Mouse (Mus musculus): Measurements from ENCODE around the gene Glra1. TPM values are rescaled to one million over a fixed set of nuclear protein-coding genes. Genes with fewer than 3 reads are reported as not detected.

Gene Glra1
- polyA plus RNA-seq, 1 experiment from 2014 or later, result 2.5 TPM

DNA sequence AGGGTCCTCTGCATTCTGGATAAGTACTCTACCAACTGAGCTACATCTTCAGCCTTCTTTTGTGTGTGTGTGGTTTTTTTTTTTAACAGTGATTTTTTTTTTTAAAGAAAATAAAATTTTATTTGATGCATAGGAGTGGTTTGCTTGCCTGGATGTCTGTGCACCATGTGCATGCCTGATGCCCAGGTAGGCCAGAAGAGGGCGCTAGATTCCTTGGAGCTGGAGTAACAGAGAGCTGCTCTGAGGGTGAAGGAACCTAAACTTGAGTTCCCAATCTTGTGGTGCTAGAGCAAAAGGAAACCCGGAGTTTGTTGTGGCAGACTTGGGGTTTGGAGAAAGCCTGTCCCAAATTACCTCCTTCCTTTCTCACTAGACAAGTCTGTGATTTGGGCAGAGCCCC lies 16.8 kb downstream of the Glra1 start:
- WGBS, result 47% methylated on average over 2 of the region's 2 CpGs
- no peaks in the 10 kb centered on the region for H3K4me1 ChIP-seq (replicated peaks; ENCODE audit: control insufficient read depth, insufficient read depth, low read length)
- H3K9ac ChIP-seq, result no peak overlapping the region
- no peak overlapping the region for H3K4me2 ChIP-seq (replicated peaks)
- no peak overlapping the region for H3K4me3 ChIP-seq (replicated peaks; ENCODE audit: low read length)
- no peak overlapping the region for H3K27ac ChIP-seq
- H3K9me3 ChIP-seq (ENCODE audit: control insufficient read depth, low read length), result no peaks in the 10 kb centered on the region
- H3K27me3 ChIP-seq (ENCODE audit: control insufficient read depth, insufficient read depth, low read length), result no peaks in the 10 kb centered on the region
- ATAC-seq (ENCODE audit: low FRiP score) (no peak), DNase-seq (ENCODE audit: low spot score) (no peak)
- H3K36me3 ChIP-seq (replicated peaks; ENCODE audit: control insufficient read depth, insufficient read depth), result no peaks in the 10 kb centered on the region

GRCm38 (mm10) chr11:55589376-55590167 lies 18.4 kb downstream of the Glra1 start:
- Histone ChIP-seq H3K9ac (no peak overlapping the region), H3K4me3 (replicated peaks; ENCODE audit: low read length) (no peak overlapping the region), H3K9me3 (ENCODE audit: control insufficient read depth, low read length) (no peaks in the 10 kb centered on the region), H3K36me3 (replicated peaks; ENCODE audit: control insufficient read depth, insufficient read depth) (no peaks in the 10 kb centered on the region), H3K4me2 (replicated peaks) (no peak overlapping the region), H3K4me1 (replicated peaks; ENCODE audit: control insufficient read depth, insufficient read depth, low read length) (no peaks in the 10 kb centered on the region), H3K27ac (no peak overlapping the region), H3K27me3 (ENCODE audit: control insufficient read depth, insufficient read depth, low read length) (no peaks in the 10 kb centered on the region)
- ATAC-seq (ENCODE audit: low FRiP score) (no peak; the same call in 1 of the 2 replicates), DNase-seq (ENCODE audit: low spot score) (peak; percentile 42)
- 75% methylated on average over 9 of the region's 9 CpGs for WGBS

- Histone ChIP-seq H3K9ac (no peak overlapping the region), H3K27ac (no peak overlapping the region), H3K4me3 (replicated peaks; ENCODE audit: low read length) (no peak overlapping the region), H3K4me2 (replicated peaks) (no peak overlapping the region), H3K27me3 (ENCODE audit: control insufficient read depth, insufficient read depth, low read length) (no peaks in the 10 kb centered on the region), H3K4me1 (replicated peaks; ENCODE audit: control insufficient read depth, insufficient read depth, low read length) (peaks cover 11% of the 10 kb centered on the region; the same call in 1 of the 2 replicates), H3K36me3 (replicated peaks; ENCODE audit: control insufficient read depth, insufficient read depth) (peaks cover 10% of the 10 kb centered on the region; the same call in 1 of the 2 replicates), H3K9me3 (ENCODE audit: control insufficient read depth, low read length) (no peaks in the 10 kb centered on the region)
- no peak for ATAC-seq (ENCODE audit: low FRiP score)
- DNase-seq (ENCODE audit: low spot score), result no peak
- 86% methylated on average over 2 of the region's 2 CpGs for WGBS
Measured at GRCm38 (mm10) chr11:55574397-55574796, 33.6 kb downstream of the Glra1 start.

DNA sequence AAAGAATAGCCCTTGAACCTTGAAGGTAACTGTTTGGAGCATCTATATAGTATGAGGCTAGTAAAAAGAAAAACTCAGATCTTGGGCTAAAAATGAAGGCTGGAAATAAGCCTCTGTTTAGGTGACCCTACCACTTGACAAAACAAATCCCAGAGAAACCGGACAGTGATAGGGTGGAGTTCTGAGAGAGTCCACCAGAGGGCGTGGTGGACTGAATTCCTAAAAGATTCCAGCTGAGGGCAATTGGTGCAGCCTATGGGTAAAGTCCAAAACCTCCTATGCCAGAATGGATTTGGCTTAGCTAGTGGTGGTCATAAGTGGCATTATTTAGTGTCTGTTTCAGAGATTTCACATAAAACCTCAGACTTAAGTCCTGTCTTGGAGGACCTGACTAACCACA lies 36.9 kb downstream of the Glra1 start:
- no peaks in the 10 kb centered on the region for H3K27me3 ChIP-seq (ENCODE audit: control insufficient read depth, insufficient read depth, low read length)
- 21% methylated on average over 2 of the region's 2 CpGs for WGBS
- no peaks in the 10 kb centered on the region for H3K9me3 ChIP-seq (ENCODE audit: control insufficient read depth, low read length)
- H3K27ac ChIP-seq, result no peak overlapping the region
- no peak overlapping the region for H3K4me3 ChIP-seq (replicated peaks; ENCODE audit: low read length)
- H3K36me3 ChIP-seq (replicated peaks; ENCODE audit: control insufficient read depth, insufficient read depth), result peaks cover 10% of the 10 kb centered on the region; the same call in 1 of the 2 replicates
- peak; percentile 54 for DNase-seq (ENCODE audit: low spot score)
- no peak overlapping the region for H3K9ac ChIP-seq
- peaks cover 23% of the 10 kb centered on the region for H3K4me1 ChIP-seq (replicated peaks; ENCODE audit: control insufficient read depth, insufficient read depth, low read length)
- no peak overlapping the region for H3K4me2 ChIP-seq (replicated peaks)
- no peak for ATAC-seq (ENCODE audit: low FRiP score)

DNA sequence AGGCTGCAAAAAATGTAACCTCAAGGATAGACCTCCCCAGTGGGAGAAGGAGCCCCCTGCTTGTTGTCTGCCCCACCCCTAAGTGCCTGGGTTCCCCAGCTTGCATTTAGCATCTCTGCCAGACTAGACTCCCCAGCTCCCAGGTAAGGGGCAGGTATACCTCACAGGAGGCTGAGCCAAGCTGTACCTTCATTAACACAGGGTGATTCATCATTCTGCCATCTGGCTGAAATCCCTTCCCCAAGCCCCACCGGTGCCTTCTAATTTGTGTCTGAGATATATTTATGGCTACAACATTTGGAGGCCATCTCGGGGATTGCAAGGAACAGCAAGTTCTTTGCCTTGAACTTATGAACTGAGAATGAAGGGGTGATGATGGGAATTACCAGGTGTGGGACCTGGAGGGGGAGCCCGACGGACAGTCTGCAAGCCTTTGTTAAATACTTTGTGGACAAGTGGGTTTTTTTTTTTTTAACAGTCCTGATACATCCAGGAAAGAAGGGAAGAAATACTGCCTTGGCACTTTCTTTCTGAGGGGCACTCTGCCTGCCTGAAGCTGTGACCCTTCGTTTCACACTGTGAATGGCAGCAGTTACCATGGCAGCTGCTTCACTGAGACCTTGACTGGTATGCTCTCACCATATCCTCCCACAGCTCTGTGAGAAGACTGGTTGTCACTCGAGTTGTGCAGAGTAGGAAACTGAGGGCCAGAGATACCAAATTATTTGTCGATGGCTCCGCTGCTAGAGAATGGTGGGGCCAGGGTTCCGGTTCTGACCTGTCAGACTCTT lies 41.5 kb downstream of the Glra1 start:
- H3K9ac ChIP-seq, result no peak overlapping the region
- H3K4me3 ChIP-seq (replicated peaks; ENCODE audit: low read length), result no peak overlapping the region
- H3K4me1 ChIP-seq (replicated peaks; ENCODE audit: control insufficient read depth, insufficient read depth, low read length), result peaks cover 26% of the 10 kb centered on the region
- H3K27me3 ChIP-seq (ENCODE audit: control insufficient read depth, insufficient read depth, low read length), result no peaks in the 10 kb centered on the region
- no peak overlapping the region for H3K4me2 ChIP-seq (replicated peaks)
- H3K36me3 ChIP-seq (replicated peaks; ENCODE audit: control insufficient read depth, insufficient read depth), result no peaks in the 10 kb centered on the region
- DNase-seq (ENCODE audit: low spot score) (no peak), ATAC-seq (ENCODE audit: low FRiP score) (0 out of 2 replicates have a peak, but pooled peaks have one; percentile 21)
- 32% methylated on average over 9 of the region's 9 CpGs for WGBS
- peak overlapping the region; percentile 21; the same call in 1 of the 2 replicates for H3K27ac ChIP-seq
- H3K9me3 ChIP-seq (ENCODE audit: control insufficient read depth, low read length), result no peaks in the 10 kb centered on the region

DNA sequence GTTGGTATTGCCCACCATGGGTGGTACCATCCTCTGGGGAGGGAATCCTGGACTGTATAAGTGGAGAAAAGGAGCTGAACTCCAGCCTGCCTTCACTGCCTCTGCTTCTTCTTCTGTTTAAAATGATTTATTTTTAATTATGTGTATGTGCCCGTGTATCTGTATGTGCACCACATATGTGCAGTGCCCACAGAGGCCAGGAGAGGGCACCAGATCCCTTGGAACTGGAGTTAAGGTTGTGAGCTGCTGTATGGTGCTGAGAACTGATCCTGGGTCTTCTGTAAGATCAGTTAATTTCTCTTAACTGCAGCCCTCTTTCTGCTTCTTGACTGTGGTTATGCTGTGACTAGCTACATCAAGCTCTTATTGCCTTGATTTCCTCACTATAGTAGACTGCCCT lies 62.3 kb downstream of the Glra1 start:
- 0 out of 2 replicates have a peak, but pooled peaks cover 6% of the 10 kb centered on the region for H3K9me3 ChIP-seq (ENCODE audit: control insufficient read depth, low read length)
- H3K27me3 ChIP-seq (ENCODE audit: control insufficient read depth, insufficient read depth, low read length), result no peaks in the 10 kb centered on the region
- H3K4me1 ChIP-seq (replicated peaks; ENCODE audit: control insufficient read depth, insufficient read depth, low read length), result no peaks in the 10 kb centered on the region
- H3K9ac ChIP-seq, result no peak overlapping the region
- DNase-seq (ENCODE audit: low spot score), result no peak
- no peak overlapping the region for H3K4me3 ChIP-seq (replicated peaks; ENCODE audit: low read length)
- 93% methylated on average over 1 of the region's 1 CpGs for WGBS
- H3K36me3 ChIP-seq (replicated peaks; ENCODE audit: control insufficient read depth, insufficient read depth), result no peaks in the 10 kb centered on the region
- H3K4me2 ChIP-seq (replicated peaks), result no peak overlapping the region
- ATAC-seq (ENCODE audit: low FRiP score), result no peak
- H3K27ac ChIP-seq, result no peak overlapping the region

DNA sequence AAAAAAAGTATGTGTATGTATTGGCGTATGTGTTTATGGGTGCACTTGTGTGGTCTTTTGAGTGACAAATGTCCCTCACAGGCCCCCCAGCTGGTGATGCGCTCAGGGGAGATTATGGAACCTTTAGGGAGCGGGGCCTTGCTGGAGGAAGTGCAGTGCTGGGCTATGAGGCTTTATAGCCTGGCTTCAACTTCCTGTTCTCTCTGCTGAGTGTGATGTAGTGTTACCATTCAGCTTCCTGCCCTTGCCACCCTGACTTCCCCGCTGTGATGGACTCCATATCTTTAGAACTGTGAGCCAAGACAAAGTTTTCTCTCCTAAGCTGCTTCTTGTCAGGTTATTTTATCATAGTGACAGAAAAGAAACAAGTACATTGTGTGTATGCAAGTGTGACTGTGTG lies 65.3 kb downstream of the Glra1 start:
- 0 out of 2 replicates have a peak, but pooled peaks cover 6% of the 10 kb centered on the region for H3K9me3 ChIP-seq (ENCODE audit: control insufficient read depth, low read length)
- DNase-seq (ENCODE audit: low spot score) (no peak), ATAC-seq (ENCODE audit: low FRiP score) (no peak)
- H3K4me1 ChIP-seq (replicated peaks; ENCODE audit: control insufficient read depth, insufficient read depth, low read length), result no peaks in the 10 kb centered on the region
- 67% methylated on average over 4 of the region's 4 CpGs for WGBS
- H3K4me2 ChIP-seq (replicated peaks), result no peak overlapping the region
- H3K4me3 ChIP-seq (replicated peaks; ENCODE audit: low read length), result no peak overlapping the region
- H3K9ac ChIP-seq, result no peak overlapping the region
- no peaks in the 10 kb centered on the region for H3K36me3 ChIP-seq (replicated peaks; ENCODE audit: control insufficient read depth, insufficient read depth)
- no peaks in the 10 kb centered on the region for H3K27me3 ChIP-seq (ENCODE audit: control insufficient read depth, insufficient read depth, low read length)
- H3K27ac ChIP-seq, result no peak overlapping the region

DNA sequence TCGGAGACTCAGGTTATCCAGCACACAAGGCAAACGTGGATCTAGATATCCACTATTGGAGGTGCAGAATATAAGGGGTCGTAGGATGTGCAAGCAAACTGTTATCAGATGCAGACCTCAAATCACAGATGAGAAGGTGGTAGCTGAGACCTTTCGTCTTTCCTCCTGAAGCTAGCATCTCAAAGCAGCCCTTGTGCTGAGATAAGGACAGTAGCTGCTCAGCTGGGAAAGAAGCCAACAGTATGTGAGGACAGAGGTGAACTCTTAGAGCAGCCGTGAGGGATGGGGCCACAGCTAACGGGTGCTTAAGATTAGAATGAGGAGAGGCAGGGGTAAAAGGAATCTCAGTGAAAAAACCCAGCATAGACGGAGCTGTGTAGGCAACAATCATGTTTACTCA lies 65.9 kb downstream of the Glra1 start:
- Histone ChIP-seq H3K4me3 (replicated peaks; ENCODE audit: low read length) (no peak overlapping the region), H3K4me1 (replicated peaks; ENCODE audit: control insufficient read depth, insufficient read depth, low read length) (no peaks in the 10 kb centered on the region), H3K9ac (no peak overlapping the region), H3K9me3 (ENCODE audit: control insufficient read depth, low read length) (0 out of 2 replicates have a peak, but pooled peaks cover 6% of the 10 kb centered on the region), H3K27me3 (ENCODE audit: control insufficient read depth, insufficient read depth, low read length) (no peaks in the 10 kb centered on the region), H3K36me3 (replicated peaks; ENCODE audit: control insufficient read depth, insufficient read depth) (no peaks in the 10 kb centered on the region), H3K4me2 (replicated peaks) (no peak overlapping the region), H3K27ac (no peak overlapping the region)
- no peak for ATAC-seq (ENCODE audit: low FRiP score)
- DNase-seq (ENCODE audit: low spot score), result no peak
- WGBS, result 73% methylated on average over 7 of the region's 7 CpGs

- DNase-seq (ENCODE audit: low spot score), result no peak
- WGBS, result 48% methylated on average over 2 of the region's 2 CpGs
Measured at GRCm38 (mm10) chr11:55534766-55535165, 73.2 kb downstream of the Glra1 start.

More at GRCm38 (mm10) chr11:55534766-55535165, 73.2 kb downstream of the Glra1 start:
- Histone ChIP-seq H3K36me3 (replicated peaks; ENCODE audit: control insufficient read depth, insufficient read depth) (no peaks in the 10 kb centered on the region), H3K9ac (no peak overlapping the region), H3K4me2 (replicated peaks) (no peak overlapping the region), H3K27ac (no peak overlapping the region), H3K27me3 (ENCODE audit: control insufficient read depth, insufficient read depth, low read length) (no peaks in the 10 kb centered on the region), H3K9me3 (ENCODE audit: control insufficient read depth, low read length) (no peaks in the 10 kb centered on the region), H3K4me1 (replicated peaks; ENCODE audit: control insufficient read depth, insufficient read depth, low read length) (peaks cover 4% of the 10 kb centered on the region; the same call in 1 of the 2 replicates), H3K4me3 (replicated peaks; ENCODE audit: low read length) (no peak overlapping the region)
- no peak for ATAC-seq (ENCODE audit: low FRiP score)
